Mouse (Mus musculus): Measurements from ENCODE around the gene Wdr37. TPM values are rescaled to one million over a fixed set of nuclear protein-coding genes. Genes with fewer than 3 reads are reported as not detected.
A peak's percentile ranks its signal among the peaks of the same experiment; 100 is the strongest.
"Not testable (repeated sequence)": the region's sequence is repeated elsewhere in the genome, so short reads cannot be mapped to it uniquely, and the experiment has no call there.

Wdr37 gene
- polyA plus RNA-seq, 1 experiment from 2014 or later, result 24.4 TPM

DNA sequence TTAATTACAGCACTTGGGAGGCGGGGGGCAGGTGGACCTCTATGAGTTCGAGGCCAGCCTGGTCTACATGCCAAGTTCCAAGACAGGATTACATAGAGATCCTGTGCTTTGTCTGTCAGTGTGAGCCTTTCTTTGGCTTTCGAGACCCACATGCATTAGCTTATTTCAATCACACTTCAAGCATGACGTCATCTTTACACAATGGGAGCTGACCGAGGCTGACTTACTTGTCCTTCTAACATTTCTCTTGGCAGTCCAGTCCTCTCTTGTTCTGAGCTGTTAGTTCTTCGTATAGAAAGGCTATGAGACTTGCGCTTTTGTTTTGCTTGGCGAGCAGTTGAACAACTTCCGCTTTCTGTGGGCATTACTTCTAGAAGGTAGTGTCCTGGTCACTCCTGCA, 10.8 kb downstream of the Wdr37 start:
- no peaks in the 10 kb centered on the region for H3K4me1 ChIP-seq (ENCODE audit: insufficient read depth)
- H3K4me3 ChIP-seq (ENCODE audit: low read depth, low read length), result no peak overlapping the region
- TF ChIP-seq CTCF (IDR thresholded peaks at IDR 0.05; ENCODE audit: low read depth), result no peak
- no peaks in the 10 kb centered on the region for H3K27me3 ChIP-seq (ENCODE audit: insufficient read depth, low read length)
- WGBS, result 88% methylated on average over 9 of the region's 9 CpGs
- no peak overlapping the region for H3K9ac ChIP-seq
- no peak overlapping the region for H3K4me2 ChIP-seq
- DNase-seq (no peak), ATAC-seq (ENCODE audit: insufficient read depth) (no peak)
- H3K27ac ChIP-seq (ENCODE audit: low read depth), result no peak overlapping the region
- no peaks in the 10 kb centered on the region for H3K9me3 ChIP-seq (ENCODE audit: low read depth, low read length)
- H3K36me3 ChIP-seq (ENCODE audit: insufficient read depth), result peaks cover 19% of the 10 kb centered on the region

DNA sequence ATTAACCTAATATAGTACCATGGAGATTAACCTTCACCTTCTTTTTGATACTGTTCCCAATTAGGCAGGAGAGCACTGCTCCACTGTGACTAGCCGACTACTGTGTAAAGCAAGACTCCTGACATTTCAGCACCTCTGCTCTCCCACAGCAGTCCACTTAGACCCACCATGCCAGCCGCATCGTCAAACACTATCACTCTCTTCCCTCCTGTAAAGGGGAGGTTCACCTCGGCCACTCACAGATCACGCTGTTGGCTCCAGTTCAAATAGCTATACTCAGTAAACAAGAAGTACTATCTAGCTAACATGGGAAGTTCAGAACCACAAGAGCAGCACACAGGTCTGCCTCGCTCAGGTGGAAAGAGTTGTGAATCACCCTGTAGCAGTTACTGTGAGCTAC, 13.3 kb downstream of the Wdr37 start:
- no peak overlapping the region for H3K4me3 ChIP-seq (ENCODE audit: low read depth, low read length)
- H3K27ac ChIP-seq (ENCODE audit: low read depth), result no peak overlapping the region
- DNase-seq (no peak), ATAC-seq (ENCODE audit: insufficient read depth) (no peak)
- WGBS, result 85% methylated on average over 6 of the region's 6 CpGs
- H3K4me2 ChIP-seq, result no peak overlapping the region
- H3K27me3 ChIP-seq (ENCODE audit: insufficient read depth, low read length), result no peaks in the 10 kb centered on the region
- TF ChIP-seq CTCF (IDR thresholded peaks at IDR 0.05; ENCODE audit: low read depth), result no peak
- no peaks in the 10 kb centered on the region for H3K4me1 ChIP-seq (ENCODE audit: insufficient read depth)
- no peaks in the 10 kb centered on the region for H3K9me3 ChIP-seq (ENCODE audit: low read depth, low read length)
- H3K36me3 ChIP-seq (ENCODE audit: insufficient read depth), result peaks cover 36% of the 10 kb centered on the region
- no peak overlapping the region for H3K9ac ChIP-seq

DNA sequence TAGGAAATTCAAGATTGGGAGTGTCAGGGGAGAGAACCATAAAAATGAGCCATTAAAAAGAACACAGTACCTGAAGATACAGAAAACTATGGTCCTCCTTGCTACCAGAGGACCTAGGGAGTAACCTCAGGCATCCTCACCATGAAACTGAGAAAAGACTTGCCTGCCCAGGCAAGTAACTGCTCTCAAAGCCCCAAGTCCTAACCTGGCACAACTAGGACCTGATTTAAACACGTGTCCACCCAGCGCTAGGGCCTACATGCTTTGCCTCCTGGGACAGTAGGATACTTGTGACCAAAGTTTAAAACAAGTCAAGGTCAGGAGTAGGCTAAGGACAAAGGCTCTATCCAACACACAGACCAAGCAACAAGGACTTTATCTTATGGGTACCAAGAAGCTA, 16.9 kb downstream of the Wdr37 start:
- Histone ChIP-seq H3K4me1 (ENCODE audit: insufficient read depth) (no peaks in the 10 kb centered on the region), H3K9ac (no peak overlapping the region), H3K4me3 (ENCODE audit: low read depth, low read length) (no peak overlapping the region), H3K27ac (ENCODE audit: low read depth) (no peak overlapping the region), H3K4me2 (no peak overlapping the region), H3K36me3 (ENCODE audit: insufficient read depth) (peaks cover 29% of the 10 kb centered on the region; the same call in 1 of the 2 replicates), H3K9me3 (ENCODE audit: low read depth, low read length) (no peaks in the 10 kb centered on the region), H3K27me3 (ENCODE audit: insufficient read depth, low read length) (no peaks in the 10 kb centered on the region)
- no peak for TF ChIP-seq CTCF (IDR thresholded peaks at IDR 0.05; ENCODE audit: low read depth)
- 92% methylated on average over 2 of the region's 2 CpGs for WGBS
- DNase-seq (no peak), ATAC-seq (ENCODE audit: insufficient read depth) (no peak)

DNA sequence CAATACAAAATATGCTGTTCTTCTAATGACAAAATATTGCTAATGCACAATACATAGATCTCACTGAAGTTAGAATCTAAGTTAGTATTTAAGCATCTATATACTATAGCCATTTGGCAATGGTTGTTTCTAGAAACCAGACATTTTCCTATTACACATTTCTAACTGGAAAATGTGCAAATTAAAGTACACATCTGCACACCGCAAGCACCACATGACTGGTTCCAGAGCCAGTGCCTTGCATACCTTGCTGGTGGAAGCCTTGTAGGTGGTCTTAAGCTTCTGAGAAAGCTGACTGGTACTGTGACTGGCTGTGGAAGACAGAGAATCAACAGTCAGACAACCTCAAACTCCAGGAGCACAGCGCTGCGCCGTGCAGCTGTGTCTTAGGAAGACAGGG, 18.3 kb downstream of the Wdr37 start:
- H3K27ac ChIP-seq (ENCODE audit: low read depth), result no peak overlapping the region
- no peak overlapping the region for H3K4me2 ChIP-seq
- H3K9me3 ChIP-seq (ENCODE audit: low read depth, low read length), result no peaks in the 10 kb centered on the region
- H3K4me3 ChIP-seq (ENCODE audit: low read depth, low read length), result no peak overlapping the region
- no peaks in the 10 kb centered on the region for H3K4me1 ChIP-seq (ENCODE audit: insufficient read depth)
- H3K36me3 ChIP-seq (ENCODE audit: insufficient read depth), result peaks cover 33% of the 10 kb centered on the region; the same call in 1 of the 2 replicates
- H3K27me3 ChIP-seq (ENCODE audit: insufficient read depth, low read length), result no peaks in the 10 kb centered on the region
- no peak for TF ChIP-seq CTCF (IDR thresholded peaks at IDR 0.05; ENCODE audit: low read depth)
- 99% methylated on average over 4 of the region's 4 CpGs for WGBS
- no peak overlapping the region for H3K9ac ChIP-seq
- ATAC-seq (ENCODE audit: insufficient read depth), result no peak
- no peak for DNase-seq

DNA sequence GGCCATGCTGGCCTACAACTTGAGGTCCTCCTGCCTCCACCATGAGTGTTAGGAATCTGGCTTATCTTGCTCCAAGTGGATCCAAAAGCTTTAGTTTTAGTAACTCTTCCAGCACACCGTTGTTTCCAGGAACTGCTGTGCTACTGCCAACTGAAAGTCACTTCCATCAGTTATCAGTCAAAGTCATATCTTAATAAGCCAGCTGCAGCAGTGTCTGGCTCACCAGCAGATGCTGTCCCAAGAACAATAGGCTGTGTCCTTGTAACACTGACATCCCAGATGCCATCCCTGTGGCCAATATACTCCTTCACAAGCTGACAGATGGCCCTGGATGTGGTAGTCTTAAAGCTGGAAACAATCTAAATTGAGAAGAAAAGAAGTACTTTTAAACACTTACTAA, 22.4 kb downstream of the Wdr37 start:
- no peak for ATAC-seq (ENCODE audit: insufficient read depth)

DNA sequence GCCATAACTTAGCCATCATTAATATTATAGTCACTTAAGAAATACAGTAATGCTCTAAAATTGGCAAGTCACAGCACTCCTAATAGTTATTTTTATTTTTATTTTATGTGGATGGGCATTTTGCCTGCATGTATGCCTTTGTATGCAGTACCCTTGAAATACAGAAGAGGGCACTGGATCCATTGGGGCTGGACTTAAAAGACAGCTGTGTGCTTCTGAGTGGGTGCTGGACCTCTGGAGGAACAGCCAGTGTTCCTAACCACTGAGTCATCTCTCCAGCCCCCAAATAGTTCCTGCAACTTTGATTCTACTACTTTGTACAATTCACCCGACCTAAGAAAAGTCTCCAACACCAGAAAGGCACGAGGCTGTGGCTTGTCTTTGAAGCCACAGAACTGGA, 24.0 kb downstream of the Wdr37 start:
- DNase-seq, result peak; percentile 60
- ATAC-seq (ENCODE audit: insufficient read depth), result no peak
- no peak overlapping the region for H3K9ac ChIP-seq
- H3K4me1 ChIP-seq (ENCODE audit: insufficient read depth), result no peaks in the 10 kb centered on the region
- no peaks in the 10 kb centered on the region for H3K9me3 ChIP-seq (ENCODE audit: low read depth, low read length)
- no peak overlapping the region for H3K27ac ChIP-seq (ENCODE audit: low read depth)
- 53% methylated on average over 2 of the region's 2 CpGs for WGBS
- no peak overlapping the region for H3K4me2 ChIP-seq
- peaks cover 49% of the 10 kb centered on the region for H3K36me3 ChIP-seq (ENCODE audit: insufficient read depth)
- H3K4me3 ChIP-seq (ENCODE audit: low read depth, low read length), result no peak overlapping the region
- peak; percentile 66 for TF ChIP-seq CTCF (IDR thresholded peaks at IDR 0.05; ENCODE audit: low read depth)
- no peaks in the 10 kb centered on the region for H3K27me3 ChIP-seq (ENCODE audit: insufficient read depth, low read length)

More for the DNA sequence above, 22.4 kb downstream of the Wdr37 start:
- Histone ChIP-seq H3K4me1 (ENCODE audit: insufficient read depth) (no peaks in the 10 kb centered on the region), H3K27me3 (ENCODE audit: insufficient read depth, low read length) (no peaks in the 10 kb centered on the region), H3K36me3 (ENCODE audit: insufficient read depth) (peaks cover 51% of the 10 kb centered on the region), H3K27ac (ENCODE audit: low read depth) (no peak overlapping the region), H3K9ac (no peak overlapping the region), H3K9me3 (ENCODE audit: low read depth, low read length) (no peaks in the 10 kb centered on the region), H3K4me3 (ENCODE audit: low read depth, low read length) (no peak overlapping the region), H3K4me2 (no peak overlapping the region)
- peak; percentile 35 for DNase-seq
- 63% methylated on average over 1 of the region's 1 CpGs for WGBS
- no peak for TF ChIP-seq CTCF (IDR thresholded peaks at IDR 0.05; ENCODE audit: low read depth)

DNA sequence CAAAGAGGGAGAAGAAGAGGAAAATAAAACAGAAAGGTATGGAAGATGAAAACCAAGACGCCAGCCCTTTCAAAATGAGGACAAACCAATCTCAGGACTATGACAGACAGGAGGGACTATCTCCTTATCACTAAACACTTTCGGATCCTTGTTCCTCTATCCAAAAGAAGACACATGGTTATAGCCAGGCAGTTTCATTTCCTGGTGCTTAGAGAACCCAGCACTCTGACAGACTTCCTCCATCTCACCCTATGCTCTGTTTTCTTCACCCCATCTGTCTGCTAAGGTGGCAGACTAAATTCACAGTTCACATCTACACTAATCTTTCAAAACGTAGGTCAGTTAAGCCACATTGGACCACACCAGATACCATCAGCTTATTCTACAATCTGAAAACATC, 29.4 kb downstream of the Wdr37 start:
- TF ChIP-seq CTCF (IDR thresholded peaks at IDR 0.05; ENCODE audit: low read depth), result no peak
- Histone ChIP-seq H3K4me2 (no peak overlapping the region), H3K27me3 (ENCODE audit: insufficient read depth, low read length) (no peaks in the 10 kb centered on the region), H3K27ac (ENCODE audit: low read depth) (no peak overlapping the region), H3K9me3 (ENCODE audit: low read depth, low read length) (no peaks in the 10 kb centered on the region), H3K9ac (no peak overlapping the region), H3K4me3 (ENCODE audit: low read depth, low read length) (no peak overlapping the region), H3K4me1 (ENCODE audit: insufficient read depth) (no peaks in the 10 kb centered on the region), H3K36me3 (ENCODE audit: insufficient read depth) (peaks cover 76% of the 10 kb centered on the region)
- 82% methylated on average over 3 of the region's 3 CpGs for WGBS
- ATAC-seq (ENCODE audit: insufficient read depth) (no peak), DNase-seq (no peak)

DNA sequence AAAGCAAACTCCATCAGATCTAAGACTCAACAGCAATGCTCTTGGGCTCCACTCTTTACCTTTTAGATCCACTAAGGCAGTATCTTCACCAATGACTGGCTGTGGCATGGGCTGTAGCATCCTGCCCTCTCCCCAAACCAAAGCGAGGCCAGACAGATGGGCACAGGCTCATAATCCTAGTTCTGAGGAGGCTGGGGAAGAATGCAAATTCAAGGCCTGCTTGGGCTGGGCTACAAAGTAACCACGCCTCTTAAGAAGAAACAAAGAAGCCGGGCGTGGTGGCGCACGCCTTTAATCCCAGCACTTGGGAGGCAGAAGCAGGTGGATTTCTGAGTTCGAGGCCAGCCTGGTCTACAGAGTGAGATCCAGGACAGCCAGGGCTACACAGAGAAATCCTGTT, 29.9 kb downstream of the Wdr37 start:
- not testable (repeated sequence) for H3K27ac ChIP-seq (ENCODE audit: low read depth); DNase-seq; ATAC-seq (ENCODE audit: insufficient read depth); H3K9ac ChIP-seq; H3K9me3 ChIP-seq (ENCODE audit: low read depth, low read length); H3K4me3 ChIP-seq (ENCODE audit: low read depth, low read length); H3K4me2 ChIP-seq; H3K27me3 ChIP-seq (ENCODE audit: insufficient read depth, low read length); H3K4me1 ChIP-seq (ENCODE audit: insufficient read depth)
- peaks cover 72% of the 10 kb centered on the region for H3K36me3 ChIP-seq (ENCODE audit: insufficient read depth)
- WGBS, result 92% methylated on average over 7 of the region's 7 CpGs
